Mouse (Mus musculus) hindbrain, embryonic 10.5 days (tissue): ENCODE results near the gene Stra6. TPM values are rescaled to one million over a fixed set of nuclear protein-coding genes. Genes with fewer than 3 reads are reported as not detected.

ENCODE experiments used
- DNase-seq: peaks from one replicate; pipeline ENCODE4 v3.0.0-alpha.2; 2017; ENCODE audit warnings: low spot score
- H3K27ac ChIP-seq: fragments of 300-500 bp; sonication (generic); 2 replicates; pipeline ENCODE4 v1.5.1; 2016; ENCODE audit warnings: mild to moderate bottlenecking, moderate library complexity
- H3K27me3 ChIP-seq: fragments of 300-500 bp; sonication (generic); 2 replicates; pipeline ENCODE4 v1.6.1; 2016; ENCODE audit warnings: mild to moderate bottlenecking; ENCODE audit not compliant: poor library complexity, insufficient read depth, severe bottlenecking
- H3K36me3 ChIP-seq: fragments of 300-500 bp; sonication (generic); 2 replicates; pipeline ENCODE4 v1.6.1; 2016; ENCODE audit warnings: mild to moderate bottlenecking, moderate library complexity
- H3K4me1 ChIP-seq: fragments of 300-500 bp; sonication (generic); replicated peaks from 2 replicates; pipeline ENCODE4 v1.6.1; 2016; ENCODE audit warnings: mild to moderate bottlenecking
- H3K4me3 ChIP-seq: fragments of 300-500 bp; sonication (generic); 2 replicates; pipeline ENCODE4 v1.5.1; 2016; ENCODE audit warnings: mild to moderate bottlenecking, moderate library complexity
- H3K9me3 ChIP-seq: fragments of 300-500 bp; sonication (generic); 2 replicates; pipeline ENCODE4 v1.6.1; 2016; ENCODE audit warnings: mild to moderate bottlenecking, moderate library complexity
- WGBS: fragments of 180-500 bp; shearing (Covaris S2); methylation state at CpG from one replicate; pipeline ENCODE4 v1.1.7; 2016; 5-methylcytosine and 5-hydroxymethylcytosine counted together
- polyA plus RNA-seq: library from polyadenylated mRNA; unstranded; fragments of >200 nt; fragmentation: Nextera tagmentation; extraction: Ambion mirVana; gene quantifications from 2 replicates; pipeline ENCODE4 v1.2.1, GENCODE M21; 2016

Stra6 gene
- polyA plus RNA-seq, 1 experiment from 2014 or later, result 11.2 TPM

GRCm38 (mm10) chr9:58153095-58153494, 89.5 kb downstream of the Stra6 start:
- H3K9me3 ChIP-seq, result no peaks in the 10 kb centered on the region
- DNase-seq, result no peak
- no peaks in the 10 kb centered on the region for H3K27me3 ChIP-seq
- no peak overlapping the region for H3K4me3 ChIP-seq
- peak overlapping the region; percentile 59 for H3K27ac ChIP-seq
- WGBS, result 87% methylated on average over 3 of the region's 3 CpGs
- H3K4me1 ChIP-seq, result peaks cover 30% of the 10 kb centered on the region
- H3K36me3 ChIP-seq, result peaks cover 16% of the 10 kb centered on the region; the same call in 1 of the 2 replicates

GRCm38 (mm10) chr9:58155366-58155765, 91.8 kb downstream of the Stra6 start:
- H3K9me3 ChIP-seq, result no peaks in the 10 kb centered on the region
- no peak overlapping the region for H3K27ac ChIP-seq
- peaks cover 11% of the 10 kb centered on the region; the same call in 1 of the 2 replicates for H3K36me3 ChIP-seq
- H3K27me3 ChIP-seq, result no peaks in the 10 kb centered on the region
- H3K4me3 ChIP-seq, result no peak overlapping the region
- no peak for DNase-seq
- 69% methylated on average over 3 of the region's 3 CpGs for WGBS
- peaks cover 46% of the 10 kb centered on the region for H3K4me1 ChIP-seq

- Histone ChIP-seq H3K27ac (peak overlapping the region; percentile 83), H3K9me3 (no peaks in the 10 kb centered on the region), H3K36me3 (0 out of 2 replicates have a peak, but pooled peaks cover under 1% of the 10 kb centered on the region), H3K4me3 (no peak overlapping the region), H3K4me1 (peaks cover 46% of the 10 kb centered on the region), H3K27me3 (no peaks in the 10 kb centered on the region)
- 91% methylated on average over 22 of the region's 22 CpGs for WGBS
- DNase-seq, result no peak
Observed at GRCm38 (mm10) chr9:58156819-58157560, 93.4 kb downstream of the Stra6 start.

DNA sequence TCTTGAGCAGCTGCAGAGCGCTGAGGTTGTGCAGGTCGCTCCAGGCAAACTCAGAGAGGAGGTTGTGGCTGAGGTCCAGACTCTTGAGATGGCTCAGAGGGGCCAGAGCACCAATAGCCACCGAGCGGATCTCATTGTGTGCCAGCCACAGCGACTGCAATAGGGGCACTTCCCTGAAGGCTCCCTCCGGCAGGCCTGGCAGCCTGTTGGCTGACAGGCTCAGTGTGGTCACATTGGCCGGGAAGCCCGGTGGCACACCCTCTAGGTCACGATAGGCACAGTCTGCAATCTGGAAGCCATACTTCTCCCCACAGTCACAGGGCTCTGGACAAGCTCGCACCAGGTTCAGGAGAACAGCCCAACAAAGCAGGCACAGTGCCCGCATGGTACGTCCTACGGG, 94.2 kb downstream of the Stra6 start:
- H3K27ac ChIP-seq, result peak overlapping the region; percentile 83
- no peaks in the 10 kb centered on the region for H3K27me3 ChIP-seq
- 83% methylated on average over 13 of the region's 13 CpGs for WGBS
- no peak overlapping the region for H3K4me3 ChIP-seq
- H3K9me3 ChIP-seq, result no peaks in the 10 kb centered on the region
- peaks cover 44% of the 10 kb centered on the region for H3K4me1 ChIP-seq
- H3K36me3 ChIP-seq, result no peaks in the 10 kb centered on the region
- DNase-seq, result no peak

GRCm38 (mm10) chr9:58158541-58159311, 95.1 kb downstream of the Stra6 start:
- DNase-seq, result peak; percentile 55
- no peaks in the 10 kb centered on the region for H3K36me3 ChIP-seq
- H3K4me3 ChIP-seq, result no peak overlapping the region
- 45% methylated on average over 7 of the region's 7 CpGs for WGBS
- no peaks in the 10 kb centered on the region for H3K9me3 ChIP-seq
- peaks cover 39% of the 10 kb centered on the region for H3K4me1 ChIP-seq
- H3K27ac ChIP-seq, result peak overlapping the region; percentile 83
- H3K27me3 ChIP-seq, result no peaks in the 10 kb centered on the region

DNA sequence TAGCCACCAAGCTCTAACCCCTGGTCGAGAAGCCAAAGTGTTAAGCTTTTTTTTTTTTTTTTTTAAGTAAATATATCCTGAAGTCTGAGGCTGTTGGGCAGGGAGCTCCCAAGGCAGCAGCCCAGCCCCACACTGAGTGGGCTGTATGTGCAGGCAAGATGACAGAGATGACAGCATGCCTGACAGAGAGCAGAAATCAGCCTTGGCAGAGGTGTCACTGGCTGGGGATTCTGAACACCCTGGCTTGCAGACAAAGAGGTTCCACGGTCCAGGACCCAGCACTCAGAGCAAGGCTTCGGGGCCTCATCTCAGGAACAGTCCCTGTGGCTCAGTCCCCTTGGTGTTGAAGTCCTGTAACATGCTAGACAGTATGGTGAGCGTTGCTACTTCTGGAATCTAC, 96.3 kb downstream of the Stra6 start:
- Histone ChIP-seq H3K9me3 (no peaks in the 10 kb centered on the region), H3K4me1 (peaks cover 39% of the 10 kb centered on the region), H3K4me3 (no peak overlapping the region), H3K36me3 (no peaks in the 10 kb centered on the region), H3K27me3 (no peaks in the 10 kb centered on the region), H3K27ac (peak overlapping the region; percentile 41; the same call in 1 of the 2 replicates)
- WGBS, result 78% methylated on average over 4 of the region's 4 CpGs
- DNase-seq, result no peak

DNA sequence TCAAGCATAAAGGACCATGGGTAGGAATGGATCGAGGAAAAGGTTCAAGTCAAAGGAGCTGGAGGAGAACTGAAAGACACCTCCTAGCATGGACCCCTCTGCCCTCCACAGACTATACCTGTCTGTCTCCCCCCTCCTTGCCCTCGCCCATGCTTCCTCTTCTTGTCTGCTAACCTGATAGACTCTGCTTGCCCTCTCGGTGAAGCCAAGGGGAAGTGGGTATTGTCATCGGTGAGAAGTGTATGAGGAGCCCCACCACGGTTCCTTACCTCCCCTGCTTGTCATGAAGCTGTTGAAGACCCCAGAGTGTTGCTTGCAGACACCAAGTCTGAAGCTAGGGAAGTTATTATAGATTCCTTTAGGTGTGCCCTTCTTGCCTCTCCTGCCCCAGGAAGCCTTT, 96.7 kb downstream of the Stra6 start:
- Histone ChIP-seq H3K4me1 (peaks cover 35% of the 10 kb centered on the region), H3K4me3 (no peak overlapping the region), H3K9me3 (no peaks in the 10 kb centered on the region), H3K27me3 (no peaks in the 10 kb centered on the region), H3K27ac (peak overlapping the region; percentile 3; the same call in 1 of the 2 replicates), H3K36me3 (no peaks in the 10 kb centered on the region)
- 84% methylated on average over 5 of the region's 5 CpGs for WGBS
- no peak for DNase-seq

GRCm38 (mm10) chr9:58162173-58162572, 98.6 kb downstream of the Stra6 start:
- no peaks in the 10 kb centered on the region for H3K27me3 ChIP-seq
- H3K27ac ChIP-seq, result no peak overlapping the region
- WGBS, result 82% methylated on average over 3 of the region's 3 CpGs
- peaks cover 29% of the 10 kb centered on the region for H3K4me1 ChIP-seq
- no peaks in the 10 kb centered on the region for H3K36me3 ChIP-seq
- no peak overlapping the region for H3K4me3 ChIP-seq
- 0 out of 2 replicates have a peak, but pooled peaks cover 4% of the 10 kb centered on the region for H3K9me3 ChIP-seq
- no peak for DNase-seq

DNA sequence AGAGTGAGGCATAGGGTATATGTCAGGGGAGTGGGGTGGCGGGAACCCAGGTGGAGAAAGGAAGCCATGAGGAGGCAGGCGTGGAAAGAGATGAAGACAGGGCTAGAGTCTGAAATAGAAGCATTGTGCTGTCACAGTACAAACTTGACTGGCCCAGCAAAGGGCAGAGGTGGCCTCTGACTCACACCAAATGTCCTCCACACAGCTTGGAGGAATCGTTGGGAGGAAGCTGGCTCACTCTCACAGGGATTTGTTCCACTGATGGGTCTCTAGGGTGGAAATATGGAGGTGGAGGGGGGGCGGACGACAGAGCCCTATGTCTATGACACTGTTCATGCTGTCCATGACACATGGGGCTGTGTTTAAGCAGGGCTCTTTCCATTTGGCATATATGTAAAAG, 99.6 kb downstream of the Stra6 start:
- Histone ChIP-seq H3K4me1 (peaks cover 21% of the 10 kb centered on the region), H3K36me3 (no peaks in the 10 kb centered on the region), H3K9me3 (0 out of 2 replicates have a peak, but pooled peaks cover 4% of the 10 kb centered on the region), H3K4me3 (no peak overlapping the region), H3K27me3 (no peaks in the 10 kb centered on the region), H3K27ac (no peak overlapping the region)
- 75% methylated on average over 5 of the region's 5 CpGs for WGBS
- DNase-seq, result no peak

DNA sequence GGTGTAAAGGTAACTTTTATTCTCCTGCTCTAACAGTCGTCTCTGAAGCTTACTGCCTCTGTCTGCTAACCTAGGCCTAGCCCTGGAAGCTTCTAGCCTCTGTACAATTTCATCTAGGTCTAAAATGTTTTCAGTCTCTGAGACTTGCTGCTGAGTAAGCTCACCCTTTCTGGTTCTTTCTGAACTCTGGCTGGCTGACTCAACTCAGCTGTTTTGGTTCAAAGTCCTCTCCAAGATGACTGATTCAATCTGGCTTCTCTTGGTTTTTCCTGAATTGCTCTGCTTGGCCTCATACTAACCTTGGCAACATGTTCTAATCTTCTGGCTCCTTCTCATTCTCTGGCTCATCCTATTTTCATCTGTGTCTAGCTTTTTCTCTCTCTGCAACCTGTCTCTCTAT, 102.2 kb downstream of the Stra6 start:
- Histone ChIP-seq H3K27me3 (no peaks in the 10 kb centered on the region), H3K4me3 (no peak overlapping the region), H3K27ac (no peak overlapping the region), H3K36me3 (no peaks in the 10 kb centered on the region), H3K4me1 (peaks cover 15% of the 10 kb centered on the region), H3K9me3 (0 out of 2 replicates have a peak, but pooled peaks cover 4% of the 10 kb centered on the region)
- WGBS, result 83% methylated on average over 1 of the region's 1 CpGs
- DNase-seq, result no peak

GRCm38 (mm10) chr9:58168880-58169279, 105.3 kb downstream of the Stra6 start:
- Histone ChIP-seq H3K4me3 (no peak overlapping the region), H3K27me3 (no peaks in the 10 kb centered on the region), H3K36me3 (no peaks in the 10 kb centered on the region), H3K4me1 (peaks cover 11% of the 10 kb centered on the region), H3K9me3 (0 out of 2 replicates have a peak, but pooled peaks cover 4% of the 10 kb centered on the region), H3K27ac (peak overlapping the region; percentile 56; the same call in 1 of the 2 replicates)
- WGBS, result 77% methylated on average over 3 of the region's 3 CpGs
- DNase-seq, result no peak

- no peaks in the 10 kb centered on the region for H3K36me3 ChIP-seq
- DNase-seq, result no peak
- H3K4me3 ChIP-seq, result no peak overlapping the region
- H3K27ac ChIP-seq, result no peak overlapping the region
- peaks cover 11% of the 10 kb centered on the region for H3K4me1 ChIP-seq
- H3K9me3 ChIP-seq, result 0 out of 2 replicates have a peak, but pooled peaks cover 4% of the 10 kb centered on the region
- H3K27me3 ChIP-seq, result no peaks in the 10 kb centered on the region
- WGBS, result 84% methylated on average over 6 of the region's 6 CpGs
Observed at GRCm38 (mm10) chr9:58169426-58169825, 105.8 kb downstream of the Stra6 start.

DNA sequence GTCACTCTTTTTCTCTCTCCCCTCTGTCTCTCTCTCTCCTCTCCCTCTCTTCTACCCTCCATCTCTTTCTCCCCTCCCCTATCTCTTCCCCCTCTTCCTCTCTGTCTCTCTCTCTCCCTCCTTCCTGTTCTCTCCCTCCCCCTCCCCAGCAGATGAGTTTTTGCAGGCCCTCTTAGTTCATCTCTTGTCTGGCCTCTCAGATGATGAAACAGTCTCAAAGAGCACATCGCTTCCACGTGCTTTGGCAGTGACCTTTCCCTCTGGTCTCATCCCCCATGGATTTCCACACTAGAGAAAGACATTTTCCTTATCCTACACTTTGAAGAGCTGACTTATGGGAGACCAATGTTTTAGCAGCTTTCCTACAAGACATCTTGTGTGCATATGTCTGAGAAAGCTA, 109.3 kb downstream of the Stra6 start:
- peaks cover 26% of the 10 kb centered on the region for H3K4me1 ChIP-seq
- H3K36me3 ChIP-seq, result no peaks in the 10 kb centered on the region
- no peak for DNase-seq
- H3K4me3 ChIP-seq, result no peak overlapping the region
- H3K27me3 ChIP-seq, result 0 out of 2 replicates have a peak, but pooled peaks cover 4% of the 10 kb centered on the region
- H3K9me3 ChIP-seq, result no peaks in the 10 kb centered on the region
- WGBS, result 69% methylated on average over 2 of the region's 2 CpGs
- no peak overlapping the region for H3K27ac ChIP-seq
